Mouse (Mus musculus) leukemia stem cell, adult 10-12 weeks (primary cell): ENCODE measurements around the gene Prnd. TPM values are rescaled to one million over a fixed set of nuclear protein-coding genes. Genes with fewer than 3 reads are reported as not detected.

ENCODE experiments used
- polyA plus RNA-seq: library from polyadenylated mRNA; stranded (reverse); fragments of >175 nt; gene quantifications from 2 replicates; pipeline ENCODE4 v1.2.3, GENCODE M21; 2012; ENCODE audit warnings: low replicate concordance

The Prnd gene
- 0.24 TPM in 1 of 2 replicates, not detected in the other for polyA plus RNA-seq

GRCm38 (mm10) chr2:131950598-131951095 is at the start of gene Prnd:
Gene Prnd (plus strand): TSS chr2:131950861.

GRCm38 (mm10) chr2:131909683-131910572 is 40.7 kb upstream of the Prnd start, which contains the start of the genes Prnp and Prn:
Gene Prnp (plus strand): TSS chr2:131909928.
Gene Prn (plus strand): TSS chr2:131909957.

Other genes starting within 250 kb of the Prnd start
- gene Erv3, start 91.1 kb upstream of the Prnd start, polyA plus RNA-seq = 0.08 and 0.11 TPM in 2 replicates
- 23.0 and 31.7 TPM in 2 replicates for gene Prnp, start 40.9 kb upstream of the Prnd start, polyA plus RNA-seq
- not detected in 2 replicates for gene Prn, start 40.9 kb upstream of the Prnd start, polyA plus RNA-seq
- gene Rassf2, start 79.4 kb downstream of the Prnd start, polyA plus RNA-seq = 11.0 and 19.3 TPM in 2 replicates
- gene Slc23a2, start 194.2 kb downstream of the Prnd start, polyA plus RNA-seq = 0.65 and 4.9 TPM in 2 replicates